Mouse (Mus musculus) adrenal gland, adult 2 months (tissue): ENCODE results near the gene Faim. TPM values are rescaled to one million over a fixed set of nuclear protein-coding genes. Genes with fewer than 3 reads are reported as not detected.

ENCODE experiments used
- DNase-seq: peaks from one replicate; pipeline ENCODE4 v3.0.0; 2021
- long read RNA-seq: library from polyadenylated mRNA; stranded (forward); transcript quantifications from one replicate; pipeline ENCODE4 v2.0.0, GENCODE M21; 2021
- polyA plus RNA-seq: library from polyadenylated mRNA; depleted of rRNA; stranded (reverse); fragments of >200 nt; gene quantifications from 2 replicates; pipeline ENCODE4 v1.2.3, GENCODE M21; 2012; rRNA removed
- total RNA-seq, 2 experiments: library from RNA; stranded (reverse); gene quantifications; 2 replicates each; pipeline ENCODE4 v1.2.3; 2021

The Faim gene
- total RNA-seq = 10 to 100 TPM; 20.6 to 22.0 TPM
- 0.83 and 1.1 TPM in 2 replicates for polyA plus RNA-seq
- long read RNA-seq, transcript Faim-201 (5 exons, 1,019 nt) = major isoform, 19 of 21 reads
- long read RNA-seq, partial matches to known transcripts = 1 of 21 reads
- long read RNA-seq, other reads (novel, unspliced or antisense) = 1 of 21 reads

- DNase-seq = peak; percentile 100
Observed at GRCm38 (mm10) chr9:98985800-98986475, at the start of gene Faim. TSS of gene Faim (plus strand) at chr9:98986373.

GRCm38 (mm10) chr9:98939290-98939689 is 46.9 kb upstream of the Faim start:
- DNase-seq = no peak

- no peak for DNase-seq
Observed at GRCm38 (mm10) chr9:98952171-98953050, 33.8 kb upstream of the Faim start.

GRCm38 (mm10) chr9:98953291-98953690 is 32.9 kb upstream of the Faim start:
- DNase-seq = no peak

- DNase-seq = no peak
Observed at GRCm38 (mm10) chr9:98953830-98954229, 32.3 kb upstream of the Faim start.

- DNase-seq = peak; percentile 47
Observed at GRCm38 (mm10) chr9:98954391-98955102, 31.6 kb upstream of the Faim start.

- peak; percentile 53 for DNase-seq
Observed at GRCm38 (mm10) chr9:98955103-98955715, 31.0 kb upstream of the Faim start, which contains the start of gene Foxl2. TSS of gene Foxl2 (plus strand) at chr9:98955288.

GRCm38 (mm10) chr9:98955716-98956224 is 30.4 kb upstream of the Faim start:
- DNase-seq = peak; percentile 62

- DNase-seq = peak; percentile 59
Observed at GRCm38 (mm10) chr9:98956591-98957381, 29.4 kb upstream of the Faim start.

GRCm38 (mm10) chr9:98957751-98958351 is 28.3 kb upstream of the Faim start:
- DNase-seq = peak; percentile 29

- no peak for DNase-seq
Observed at GRCm38 (mm10) chr9:98958628-98959027, 27.5 kb upstream of the Faim start.

GRCm38 (mm10) chr9:98959851-98960250 is 26.3 kb upstream of the Faim start:
- no peak for DNase-seq

GRCm38 (mm10) chr9:98960348-98960747 is 25.8 kb upstream of the Faim start:
- DNase-seq = no peak

GRCm38 (mm10) chr9:98961591-98962477 is 24.3 kb upstream of the Faim start:
- DNase-seq = no peak

- DNase-seq = no peak
Observed at GRCm38 (mm10) chr9:98962478-98963142, 23.6 kb upstream of the Faim start.

- DNase-seq = no peak
Observed at GRCm38 (mm10) chr9:98963661-98964060, 22.5 kb upstream of the Faim start.

GRCm38 (mm10) chr9:98965084-98965483 is 21.1 kb upstream of the Faim start:
- peak; percentile 76 for DNase-seq

GRCm38 (mm10) chr9:98973101-98973521 is 13.1 kb upstream of the Faim start:
- peak; percentile 42 for DNase-seq
